Mouse (Mus musculus): Measurements from ENCODE around the gene Fgf22.

DNA sequence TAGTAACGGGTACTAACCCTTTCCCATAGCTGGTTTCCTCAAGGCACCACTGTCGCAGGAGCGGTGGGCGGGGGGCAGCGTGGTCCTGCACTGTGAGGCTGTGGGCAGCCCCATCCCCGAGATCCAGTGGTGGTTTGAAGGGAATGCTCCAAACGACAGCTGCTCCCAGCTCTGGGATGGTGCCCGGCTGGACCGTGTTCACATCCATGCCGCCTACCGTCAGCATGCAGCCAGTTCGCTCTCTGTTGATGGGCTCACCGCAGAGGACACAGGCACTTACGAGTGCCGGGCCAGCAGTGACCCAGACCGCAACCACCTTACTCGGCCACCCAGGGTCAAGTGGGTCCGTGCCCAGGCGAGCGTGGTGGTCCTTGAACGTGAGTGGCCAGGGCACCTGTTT is 46.2 kb upstream of the Fgf22 start:
- no peak for TF ChIP-seq GATA1 (IDR thresholded peaks at IDR 0.05; ENCODE audit: borderline replicate concordance, low read length)
- TF ChIP-seq FLI1 (IDR thresholded peaks at IDR 0.05; ENCODE audit: low read length): no peak

All from megakaryocyte, embryonic 14.5 days (primary cell).